Mouse (Mus musculus) liver, embryonic 11.5 days (tissue): ENCODE data around the gene Meox2. TPM values are rescaled to one million over a fixed set of nuclear protein-coding genes. Genes with fewer than 3 reads are reported as not detected.

ENCODE experiments used
- ATAC-seq: fragments of 200-750 bp; cut with Nextera tagmentation; replicated peaks from 2 replicates; pipeline ENCODE4 v1.8.0; 2017; ENCODE audit warnings: moderate number of reproducible peaks, mild to moderate bottlenecking, moderate TSS enrichment, moderate library complexity; ENCODE audit not compliant: low FRiP score
- DNase-seq: peaks from one replicate; pipeline ENCODE4 v3.0.0-alpha.2; 2017; ENCODE audit warnings: low spot score
- H3K27ac ChIP-seq: fragments of 300-500 bp; sonication (generic); 2 replicates; pipeline ENCODE4 v1.5.1; 2014; ENCODE audit warnings: mild to moderate bottlenecking, low read depth, low read length, control low read depth
- H3K27me3 ChIP-seq: fragments of 300-500 bp; sonication (generic); replicated peaks from 2 replicates; pipeline ENCODE4 v1.6.1; 2014; ENCODE audit warnings: low read length, mixed read lengths; ENCODE audit not compliant: control insufficient read depth, insufficient read depth
- H3K36me3 ChIP-seq: fragments of 300-500 bp; sonication (generic); 2 replicates; pipeline ENCODE4 v1.6.1; 2014; ENCODE audit warnings: mild to moderate bottlenecking, low read length, moderate library complexity, mixed read lengths; ENCODE audit not compliant: control insufficient read depth, insufficient read depth
- H3K4me1 ChIP-seq: fragments of 300-500 bp; sonication (generic); replicated peaks from 2 replicates; pipeline ENCODE4 v1.6.1; 2014; ENCODE audit warnings: low read length, mixed read lengths; ENCODE audit not compliant: control insufficient read depth, insufficient read depth
- H3K4me2 ChIP-seq: fragments of 300-500 bp; sonication (generic); 2 replicates; pipeline ENCODE4 v1.6.1; 2014; ENCODE audit warnings: mild to moderate bottlenecking, control low read depth, moderate library complexity
- H3K4me3 ChIP-seq: fragments of 300-500 bp; sonication (generic); 2 replicates; pipeline ENCODE4 v1.5.1; 2014; ENCODE audit warnings: low read depth, low read length, control low read depth
- H3K9ac ChIP-seq: fragments of 300-500 bp; sonication (generic); 2 replicates; pipeline ENCODE4 v1.6.1; 2014; ENCODE audit warnings: low read depth, low read length, control low read depth
- H3K9me3 ChIP-seq: fragments of 300-500 bp; sonication (generic); 2 replicates; pipeline ENCODE4 v1.6.1; 2016; ENCODE audit warnings: low read length, inconsistent platforms, mixed read lengths; ENCODE audit not compliant: control insufficient read depth
- WGBS: fragments of 180-500 bp; shearing (Covaris S2); extraction: QIAGEN DNeasy Blood & Tissue Kit; methylation state at CpG from one replicate; pipeline ENCODE4 v1.1.7; 2014; 5-methylcytosine and 5-hydroxymethylcytosine counted together
- polyA plus RNA-seq: library from polyadenylated mRNA; unstranded; fragments of >200 nt; fragmentation: Nextera tagmentation; extraction: Ambion mirVana; gene quantifications from 2 replicates; pipeline ENCODE4 v1.2.1, GENCODE M21; 2014

Gene Meox2
- polyA plus RNA-seq, 1 experiment from 2014 or later, result 1.7 TPM

GRCm38 (mm10) chr12:37188940-37189488, 80.7 kb downstream of the Meox2 start:
- 75% methylated on average over 5 of the region's 5 CpGs for WGBS

More at GRCm38 (mm10) chr12:37188940-37189488, 80.7 kb downstream of the Meox2 start:
- Histone ChIP-seq H3K27me3 (no peaks in the 10 kb centered on the region), H3K36me3 (no peaks in the 10 kb centered on the region), H3K4me1 (no peaks in the 10 kb centered on the region), H3K27ac (no peak overlapping the region), H3K9ac (no peak overlapping the region), H3K4me3 (no peak overlapping the region), H3K4me2 (no peak overlapping the region), H3K9me3 (no peaks in the 10 kb centered on the region)
- ATAC-seq (no peak), DNase-seq (no peak)

Other genes with a start within 250 kb of the Meox2 start
- gene Agmo, start 133.1 kb downstream of the Meox2 start, polyA plus RNA-seq, result 5.5 and 6.1 TPM in 2 replicates